Mouse (Mus musculus): ENCODE data around the gene Cpne9.

Cpne9 gene

DNA sequence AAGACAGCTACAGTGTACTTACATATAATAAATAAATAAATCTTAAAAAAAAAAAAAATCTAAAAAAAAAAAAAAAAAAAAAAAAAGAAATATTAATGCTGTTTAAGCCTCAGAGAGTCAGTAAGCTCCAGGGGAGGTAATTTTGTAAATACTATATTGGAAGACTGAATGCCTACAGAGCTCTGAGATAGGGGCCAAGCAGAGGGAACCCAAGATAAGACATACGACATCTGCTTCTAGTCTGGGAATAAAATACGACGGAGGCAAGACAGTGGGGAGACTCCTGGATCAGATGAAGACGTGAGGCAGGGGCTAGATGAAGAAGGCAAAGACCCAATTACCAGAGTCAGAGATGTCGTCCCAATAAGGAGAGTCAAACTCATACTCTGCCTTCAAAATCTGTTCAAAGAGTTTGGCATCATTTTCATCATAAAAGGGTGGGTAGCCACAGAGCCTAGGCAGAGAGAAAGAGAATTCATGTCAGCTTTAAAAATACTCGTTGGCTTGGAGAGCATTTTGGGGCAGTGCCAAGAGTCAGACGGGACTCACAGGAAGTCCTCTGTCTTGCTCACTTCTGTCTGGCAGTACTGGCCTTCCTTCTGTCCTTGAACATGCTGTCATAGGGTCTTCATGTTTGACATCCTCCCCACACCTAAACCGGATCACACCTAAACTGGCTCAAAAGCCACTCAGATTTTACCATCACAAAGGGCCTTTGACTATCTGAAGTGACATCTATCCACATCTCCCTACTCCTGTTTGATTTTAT is 54.9 kb downstream of the Cpne9 start:
- in situ Hi-C loops (cut with MboI, MseI) = no loop called here

DNA sequence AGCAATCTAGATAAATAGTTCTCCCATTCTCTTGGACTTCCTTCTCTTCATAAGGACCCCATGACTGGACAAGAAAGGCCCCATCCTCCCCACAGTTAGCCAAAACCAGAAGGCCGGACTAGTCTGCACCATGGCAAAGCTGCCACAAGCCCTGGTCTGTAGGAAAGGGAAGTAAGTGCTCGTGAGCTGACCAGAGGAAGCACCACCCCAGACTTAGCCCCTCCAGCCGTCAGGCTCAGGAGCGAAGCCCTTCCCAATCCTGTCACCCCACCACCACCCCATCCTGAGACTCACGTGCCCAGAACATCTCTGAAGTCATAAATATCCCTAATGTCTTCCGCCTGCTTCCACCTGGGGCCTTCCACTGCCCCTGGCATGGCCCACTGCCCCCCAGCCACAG is 59.5 kb downstream of the Cpne9 start:
- in situ Hi-C loops (cut with MboI, MseI) = no loop called here

DNA sequence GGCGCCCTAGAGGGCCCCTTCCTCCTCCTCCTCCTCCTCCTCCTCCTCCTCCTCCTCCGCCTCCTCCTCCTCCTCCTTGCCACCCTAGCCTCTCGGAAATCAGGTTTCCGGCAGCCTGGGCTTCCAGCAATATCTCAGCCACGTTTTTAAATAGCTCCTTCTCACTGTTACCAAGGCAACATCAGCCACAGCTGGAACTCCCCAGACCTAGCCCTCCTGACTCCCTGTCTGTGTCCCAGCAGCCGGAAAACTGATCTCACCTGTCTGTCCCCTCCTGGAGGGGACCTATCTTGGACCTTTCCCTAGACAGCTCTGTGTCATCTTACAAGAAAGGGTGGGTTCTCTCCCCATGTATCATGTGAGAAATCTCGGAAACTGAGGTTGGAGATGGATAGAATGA is 60.2 kb downstream of the Cpne9 start:
- in situ Hi-C loops (cut with MboI, MseI) = no loop called here

DNA sequence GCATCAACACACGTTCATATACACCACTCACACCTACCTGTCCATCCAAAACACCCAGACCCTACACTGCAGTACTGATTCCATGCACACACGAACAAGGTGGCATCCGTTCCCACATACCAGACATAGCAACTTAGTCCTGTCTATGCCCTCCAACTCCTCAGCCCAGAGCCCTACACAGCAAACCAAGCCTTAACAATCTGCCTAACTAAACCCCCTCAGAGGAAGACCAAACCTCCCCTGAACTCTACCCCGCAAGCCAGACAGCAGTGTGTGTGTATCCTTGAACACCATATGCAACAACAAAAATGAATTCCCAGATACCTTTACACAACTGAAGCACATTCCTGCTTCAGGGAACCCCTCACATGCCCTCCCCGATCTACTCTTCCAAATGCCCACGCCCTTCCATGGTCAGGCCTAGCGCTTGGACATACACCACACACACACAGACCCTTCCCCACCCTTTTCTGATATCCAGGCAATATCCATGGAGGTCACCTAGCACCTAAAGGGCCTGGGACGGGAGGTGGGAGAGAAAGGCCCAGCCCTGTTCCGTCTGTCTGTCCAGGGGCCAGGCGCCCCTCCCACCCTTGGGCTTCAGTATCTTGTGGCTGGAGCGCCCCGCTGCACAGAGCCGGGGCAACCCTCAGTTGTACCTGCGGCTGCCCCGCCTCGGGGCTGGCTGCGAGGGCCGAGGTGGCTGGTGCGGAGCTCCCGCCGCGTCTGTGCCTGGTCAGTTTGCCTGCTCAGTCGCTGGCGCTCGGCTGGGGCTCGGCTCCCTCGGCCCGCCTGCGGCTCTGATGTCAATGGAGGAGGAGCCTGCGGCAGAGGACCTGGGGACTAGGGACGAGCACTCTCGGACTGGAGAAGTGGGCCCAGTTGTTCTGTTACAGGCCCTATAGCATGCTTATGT is 61.3 kb downstream of the Cpne9 start, which contains the start of gene Camk1:
Gene Camk1, minus strand, starts transcription at position 808 of the 916 bp plus-strand sequence.
- in situ Hi-C loops (cut with MboI, MseI) = no loop called here

DNA sequence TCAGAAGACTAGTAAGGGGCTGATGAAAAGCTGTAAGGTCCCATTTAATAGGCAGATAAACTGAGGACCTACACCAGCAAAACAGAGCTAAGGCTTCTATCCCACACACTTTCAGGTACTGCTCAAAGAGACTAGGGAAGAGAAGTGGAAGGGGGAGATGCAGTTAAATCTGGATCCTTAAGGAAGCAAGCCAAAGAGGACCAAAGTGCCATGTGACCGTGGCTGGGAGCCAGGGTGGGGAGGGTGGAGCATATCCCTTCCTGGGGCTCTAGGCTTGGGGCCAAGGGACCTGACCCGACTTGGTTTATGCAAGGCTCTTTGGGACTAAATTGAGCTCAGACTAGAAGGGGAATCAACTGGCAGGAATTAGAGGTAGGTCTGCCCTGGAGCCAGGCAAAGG is 62.2 kb downstream of the Cpne9 start:
- in situ Hi-C loops (cut with MboI, MseI) = no loop called here

DNA sequence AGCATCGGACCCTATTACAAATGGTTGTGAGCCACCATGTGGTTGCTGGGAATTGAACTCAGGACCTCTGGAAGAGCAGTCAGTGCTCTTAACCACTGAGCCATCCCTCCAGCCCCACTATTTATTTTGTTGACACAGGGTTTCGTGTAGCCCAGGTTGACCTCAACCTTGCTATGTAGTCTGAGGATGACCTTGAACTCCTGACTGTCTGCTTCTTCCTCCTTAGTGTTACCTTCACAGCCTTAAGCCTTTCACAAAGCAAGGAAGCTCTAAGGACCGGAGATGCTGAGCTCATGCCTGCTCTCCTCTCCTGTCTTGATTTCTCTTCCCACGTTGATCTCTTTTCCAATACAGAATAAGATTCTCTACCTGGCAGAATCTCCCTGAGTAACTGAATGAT is 64.8 kb downstream of the Cpne9 start:
- in situ Hi-C loops (cut with MboI, MseI) = no loop called here

GRCm38 (mm10) chr6:113350538-113350937 is 68.4 kb downstream of the Cpne9 start:
- in situ Hi-C loops (cut with MboI, MseI) = no loop called here

- in situ Hi-C loops (cut with MboI, MseI) = no loop called here
Observed at GRCm38 (mm10) chr6:113351161-113351560, 69.1 kb downstream of the Cpne9 start.

- in situ Hi-C loops (cut with MboI, MseI) = no loop called here
Observed at GRCm38 (mm10) chr6:113351653-113352052, 69.5 kb downstream of the Cpne9 start.

DNA sequence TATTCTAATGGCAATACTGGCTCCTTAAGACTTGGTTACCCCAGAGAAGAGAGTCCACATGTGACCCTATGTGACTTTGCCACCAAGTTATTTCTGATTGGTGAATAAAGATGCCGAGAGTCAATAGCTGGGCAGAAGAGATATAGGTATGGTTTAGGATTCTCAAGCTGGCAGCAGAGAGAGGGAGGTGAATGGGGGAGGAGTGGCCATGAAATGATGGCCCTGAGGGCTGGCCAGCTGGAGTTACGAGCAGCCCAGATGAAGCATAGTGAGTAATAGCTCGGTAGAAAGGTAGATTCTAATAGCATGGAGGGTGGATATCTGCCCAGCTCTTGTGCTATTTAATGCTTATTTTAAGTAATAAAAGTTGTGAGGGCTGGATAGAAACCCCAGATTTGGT is 70.7 kb downstream of the Cpne9 start:
- in situ Hi-C loops (cut with MboI, MseI) = no loop called here

DNA sequence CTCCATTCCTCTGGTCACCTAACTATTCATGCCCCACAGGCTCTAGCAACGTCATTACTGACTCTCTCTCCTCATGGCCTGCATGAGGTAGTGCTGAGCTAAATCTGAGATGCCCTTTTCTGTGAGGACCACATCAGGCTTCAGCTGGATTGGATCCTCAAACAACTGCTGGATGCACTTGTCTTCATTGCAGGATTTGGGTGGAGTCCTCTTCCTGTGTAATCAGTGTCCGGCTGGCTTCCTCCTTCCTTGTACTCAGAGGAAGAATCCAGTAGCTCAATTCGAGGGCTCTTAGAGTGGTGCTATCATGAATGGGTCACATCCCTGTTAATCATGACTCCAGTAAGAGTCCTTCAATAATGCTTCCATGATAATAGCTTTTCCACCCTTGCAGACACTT is 71.6 kb downstream of the Cpne9 start:
- in situ Hi-C loops (cut with MboI, MseI) = no loop called here
